Mouse (Mus musculus): ENCODE measurements around the gene Hmg20b.
A peak's percentile ranks its signal among the peaks of the same experiment; 100 is the strongest.

The Hmg20b gene

DNA sequence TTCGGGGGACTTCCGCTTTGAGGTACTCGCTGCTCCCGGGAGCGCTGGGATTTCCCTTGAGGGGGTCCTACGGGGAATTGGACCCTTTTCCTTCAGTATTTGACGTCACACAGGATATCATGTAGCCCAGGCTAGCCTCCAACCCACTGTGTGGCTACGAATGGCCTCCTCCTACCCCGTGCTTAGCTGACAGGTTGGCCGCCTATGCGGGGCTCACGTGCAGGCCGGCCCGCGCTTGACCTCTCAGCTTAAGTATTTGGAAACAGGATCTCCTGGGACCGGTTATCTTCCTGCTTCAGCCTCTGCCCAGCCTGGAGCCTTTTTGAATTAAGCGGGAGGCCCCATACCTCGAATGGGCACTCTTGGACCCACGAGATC is 34.3 kb upstream of the Hmg20b start:
- TF ChIP-seq GATA4 (IDR thresholded peaks at IDR 0.05; ENCODE audit: insufficient replicate concordance, low read length) = no peak

DNA sequence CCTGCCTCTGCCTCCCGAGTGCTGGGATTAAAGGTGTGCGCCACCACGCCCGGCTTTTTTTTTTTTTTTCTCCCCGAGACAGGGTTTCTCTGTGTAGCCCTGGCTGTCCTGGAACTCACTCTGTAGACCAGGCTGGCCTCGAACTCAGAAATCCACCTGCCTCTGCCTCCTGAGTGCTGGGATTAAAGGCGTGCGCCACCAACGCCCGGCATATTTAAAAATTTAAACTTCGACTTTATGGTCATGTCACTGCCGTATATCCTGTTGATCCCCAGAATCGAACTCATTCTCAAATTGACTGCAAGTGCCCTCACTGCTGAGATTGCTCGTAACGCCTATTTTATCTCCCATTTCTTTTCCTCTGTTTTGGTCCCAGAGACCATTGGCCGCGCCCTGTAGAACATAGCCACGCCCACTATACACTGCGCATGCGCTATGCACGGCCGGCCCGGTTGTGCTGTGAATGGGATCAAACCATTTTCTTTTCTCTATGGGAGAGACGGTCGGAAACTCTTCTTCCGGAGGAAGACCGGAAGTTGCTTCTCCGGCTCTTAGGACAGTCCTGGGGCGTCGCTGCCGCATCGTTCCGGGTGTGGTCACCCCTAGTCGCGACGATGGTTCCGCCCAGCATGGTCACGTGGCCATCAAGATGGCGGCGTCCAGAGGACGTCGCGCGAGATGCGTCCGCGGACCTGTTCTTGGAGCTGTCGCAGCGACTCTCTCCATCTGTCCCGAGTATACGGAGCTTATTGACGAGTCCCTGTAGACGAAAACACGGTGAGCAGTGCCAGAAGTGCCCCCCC is 33.7 kb upstream of the Hmg20b start, which contains the start of the genes Dohh and Gm48551:
TSS of gene Dohh (plus strand) at position 627 of the 803 bp plus-strand sequence.
TSS of gene Gm48551 (plus strand) at position 665 of the 803 bp plus-strand sequence.
- TF ChIP-seq GATA4 (IDR thresholded peaks at IDR 0.05; ENCODE audit: insufficient replicate concordance, low read length) = no peak

DNA sequence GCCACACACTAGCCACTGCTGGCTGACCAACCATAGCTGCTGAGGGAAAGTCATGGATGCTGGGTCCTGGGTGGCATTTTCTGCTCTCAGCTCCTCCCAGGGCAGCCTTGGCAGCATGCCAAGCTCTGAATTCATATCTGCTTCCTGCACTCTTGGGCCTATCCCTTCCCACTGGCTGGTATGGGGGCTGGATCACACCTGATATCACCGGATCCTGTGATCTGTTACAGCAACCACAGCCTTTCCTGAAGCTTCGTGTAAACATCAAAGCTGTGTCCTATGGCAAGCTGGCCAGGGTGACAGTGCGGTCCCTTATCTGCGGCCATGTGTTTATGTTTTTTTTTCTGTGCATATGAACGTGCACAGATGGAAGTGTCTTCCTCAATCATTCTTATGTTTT is 31.8 kb upstream of the Hmg20b start:
- no peak for TF ChIP-seq GATA4 (IDR thresholded peaks at IDR 0.05; ENCODE audit: insufficient replicate concordance, low read length)

DNA sequence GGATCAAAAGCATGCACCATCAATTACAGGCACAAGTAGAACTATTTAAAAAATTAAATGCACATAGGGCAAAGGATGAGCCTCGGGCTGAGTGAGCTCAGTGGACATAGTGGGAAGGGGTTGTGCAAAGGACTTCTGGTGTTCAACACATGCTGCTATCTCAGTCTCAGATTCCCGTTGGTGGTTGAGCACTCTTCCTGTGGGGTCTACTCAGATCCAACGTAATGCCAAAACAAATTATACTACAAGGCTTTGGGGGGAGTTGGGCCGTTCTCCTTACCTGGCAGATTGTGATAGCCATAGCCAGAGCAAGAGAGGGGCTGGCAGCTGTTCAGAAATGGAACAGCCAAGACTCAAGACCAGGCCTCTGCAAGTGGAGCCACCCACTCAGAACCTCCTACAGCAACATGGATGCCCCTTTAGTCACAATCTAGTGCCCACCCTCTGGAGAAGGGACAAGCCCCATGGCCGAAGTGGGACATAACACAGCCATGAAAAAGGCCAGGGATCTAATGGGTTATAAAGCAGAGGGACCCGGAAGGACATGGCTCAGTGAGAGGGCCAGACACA is 29.6 kb upstream of the Hmg20b start:
- TF ChIP-seq GATA4 (IDR thresholded peaks at IDR 0.05; ENCODE audit: insufficient replicate concordance, low read length) = no peak

DNA sequence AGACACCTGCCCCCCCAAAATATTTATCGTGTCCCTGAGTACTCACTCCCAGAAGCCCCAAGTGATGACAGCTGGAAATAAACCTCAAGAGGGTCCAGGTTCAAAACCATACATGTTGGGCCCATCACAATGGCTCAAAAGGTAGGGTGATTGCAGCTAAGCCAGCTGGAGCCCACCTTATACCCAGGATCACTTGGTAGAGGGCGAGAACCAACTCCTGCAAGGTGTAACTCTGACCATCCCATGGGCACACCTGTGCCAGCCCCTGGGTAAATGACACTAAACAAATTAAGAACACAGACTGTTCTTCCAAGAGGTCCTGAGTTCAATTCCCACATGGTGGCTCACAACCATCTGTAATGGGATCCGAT is 28.9 kb upstream of the Hmg20b start:
- TF ChIP-seq GATA4 (IDR thresholded peaks at IDR 0.05; ENCODE audit: insufficient replicate concordance, low read length) = no peak

DNA sequence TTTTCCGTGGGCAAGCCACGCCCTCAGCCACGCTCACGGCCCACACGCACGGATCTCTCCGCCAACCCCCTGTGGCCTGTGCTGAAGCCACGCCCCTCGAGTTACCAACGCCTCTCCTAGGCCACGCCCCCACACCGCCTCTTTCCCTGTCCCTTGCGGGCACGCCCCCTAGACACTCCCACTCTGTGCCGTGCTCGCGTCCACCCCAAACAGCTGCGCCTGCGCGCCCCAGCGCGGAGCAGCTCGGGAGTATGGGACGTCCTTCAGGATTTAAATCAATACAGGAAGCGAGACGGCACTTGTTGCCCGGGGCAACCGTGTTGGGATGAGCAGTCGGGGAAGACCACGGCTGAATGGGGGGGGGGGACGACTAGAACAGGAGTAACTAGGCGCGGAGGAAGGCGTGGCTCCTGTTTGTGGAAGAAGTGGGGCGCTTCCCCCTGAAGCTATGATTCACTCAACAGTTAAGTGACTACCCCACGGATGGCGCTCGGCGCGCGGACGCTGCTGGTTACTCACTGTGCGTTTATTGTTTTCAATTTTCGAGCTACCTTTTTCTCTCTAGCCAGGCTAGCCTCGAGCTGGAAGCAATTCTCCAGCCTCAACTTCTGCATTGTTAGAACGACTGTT is 28.4 kb upstream of the Hmg20b start:
- TF ChIP-seq GATA4 (IDR thresholded peaks at IDR 0.05; ENCODE audit: insufficient replicate concordance, low read length) = peak; percentile 3; the same call in 1 of the 2 replicates

DNA sequence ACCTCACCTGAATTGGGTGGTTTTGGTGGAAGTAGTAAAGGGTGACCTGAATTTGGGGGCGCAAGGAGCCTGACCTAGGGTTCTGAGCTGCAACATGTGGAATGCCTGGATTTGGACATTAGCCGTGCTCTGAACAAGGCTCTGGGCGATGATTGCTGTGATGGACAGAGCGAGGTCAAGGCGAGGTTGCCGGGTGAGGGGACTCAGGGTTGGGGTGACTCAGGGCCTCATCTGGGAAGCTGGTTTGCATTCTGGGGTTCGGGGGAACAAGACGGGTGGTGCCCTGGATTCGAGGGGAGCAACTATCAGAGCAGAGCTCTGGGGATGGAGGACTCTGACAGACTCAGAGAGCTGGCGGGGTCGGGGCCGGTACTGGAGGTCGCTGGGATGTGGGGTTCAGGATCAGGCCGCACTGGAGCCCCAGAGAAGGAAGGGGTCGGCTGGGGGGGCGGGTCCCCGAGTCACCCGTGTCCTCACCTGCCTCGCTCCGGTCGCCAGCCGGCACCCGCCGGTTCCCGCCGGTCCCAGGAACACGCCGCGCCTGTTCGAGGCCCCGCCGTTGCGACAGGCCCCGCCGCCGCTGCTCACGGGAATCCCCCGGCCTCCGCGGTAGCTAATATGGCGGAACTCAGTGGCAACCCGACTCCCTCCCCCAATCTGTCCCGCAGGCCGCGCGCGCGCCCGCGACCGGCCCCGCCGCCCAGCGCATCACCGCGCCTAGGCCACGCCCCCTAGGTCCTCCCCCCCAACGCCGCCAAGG is 27.7 kb upstream of the Hmg20b start, which contains the start of gene Fzr1:
TSS of gene Fzr1 (minus strand) at position 724 of the 760 bp plus-strand sequence.
- 0 out of 2 replicates have a peak, but pooled peaks have one; percentile 45 for TF ChIP-seq GATA4 (IDR thresholded peaks at IDR 0.05; ENCODE audit: insufficient replicate concordance, low read length)

DNA sequence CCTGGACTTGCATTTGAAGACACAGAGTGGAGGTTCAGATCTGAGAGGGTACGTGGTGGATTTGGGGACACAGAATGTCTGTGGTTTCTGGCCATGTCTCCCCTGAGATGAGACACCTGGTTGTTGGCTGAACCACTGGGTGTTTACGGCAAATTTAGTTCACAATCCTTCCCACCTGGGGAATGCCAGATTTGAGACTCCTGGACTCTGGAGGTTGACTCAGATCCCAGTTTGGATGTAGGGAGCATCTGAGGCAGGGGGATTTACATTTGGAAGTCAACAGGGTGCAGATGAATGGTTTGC is 27.0 kb upstream of the Hmg20b start:
- TF ChIP-seq GATA4 (IDR thresholded peaks at IDR 0.05; ENCODE audit: insufficient replicate concordance, low read length) = no peak

DNA sequence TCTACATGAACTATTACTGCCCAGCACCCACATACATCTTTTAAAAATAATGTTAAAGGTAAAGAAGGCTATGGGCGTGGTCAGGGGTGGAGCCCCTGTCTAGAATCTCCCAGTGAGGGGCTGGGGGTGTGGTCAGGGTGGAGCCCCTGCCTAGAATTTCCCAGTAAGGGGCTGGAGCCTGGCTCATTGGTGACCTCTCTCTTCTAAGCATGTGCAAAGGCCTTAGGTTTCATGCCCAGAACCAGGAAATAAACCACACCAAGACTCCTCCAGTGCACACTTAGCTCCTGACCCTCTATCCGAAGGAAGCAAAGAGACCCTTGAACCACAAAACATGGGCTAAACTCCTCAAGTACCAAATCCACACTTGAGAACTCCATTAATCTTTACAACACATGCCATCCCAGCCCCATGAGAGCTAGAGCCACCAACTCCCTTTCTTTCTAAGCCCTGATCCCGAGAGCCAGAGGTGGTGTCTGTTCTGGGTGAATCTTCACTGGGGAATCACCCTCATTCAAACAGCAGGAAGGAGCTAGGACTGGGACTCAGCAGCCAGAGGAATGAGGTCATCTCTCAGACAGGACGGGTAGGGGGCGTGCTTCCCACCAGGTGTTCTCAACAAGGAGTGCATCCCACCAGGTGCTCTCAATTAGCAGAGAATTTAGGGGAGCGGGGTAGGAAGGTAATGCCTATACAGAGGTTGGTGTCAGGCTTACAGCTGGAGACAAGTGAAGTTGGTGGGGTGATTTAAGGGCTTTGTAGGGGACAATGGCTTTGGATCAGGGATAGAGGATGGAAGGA is 26.5 kb upstream of the Hmg20b start:
- no peak for TF ChIP-seq GATA4 (IDR thresholded peaks at IDR 0.05; ENCODE audit: insufficient replicate concordance, low read length)

DNA sequence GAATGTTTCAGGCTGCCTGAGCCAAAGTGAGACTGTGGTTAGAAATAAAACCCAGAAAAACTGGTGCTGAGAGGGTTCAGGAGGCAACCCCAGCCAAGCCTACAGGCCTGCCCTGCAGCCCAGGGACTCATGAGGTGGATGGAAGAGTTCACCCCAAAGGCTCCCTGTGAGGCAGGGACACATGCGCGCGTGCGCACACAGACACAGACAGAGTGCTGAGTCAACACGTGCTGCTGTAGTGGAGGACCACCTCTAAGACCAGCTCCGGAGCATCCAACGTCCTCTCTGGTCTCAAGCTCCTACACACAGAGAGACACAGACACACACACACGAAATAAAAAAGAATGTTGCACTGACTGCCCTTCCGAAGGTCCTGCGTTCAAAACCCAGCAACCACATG is 25.0 kb upstream of the Hmg20b start:
- no peak for TF ChIP-seq GATA4 (IDR thresholded peaks at IDR 0.05; ENCODE audit: insufficient replicate concordance, low read length)

DNA sequence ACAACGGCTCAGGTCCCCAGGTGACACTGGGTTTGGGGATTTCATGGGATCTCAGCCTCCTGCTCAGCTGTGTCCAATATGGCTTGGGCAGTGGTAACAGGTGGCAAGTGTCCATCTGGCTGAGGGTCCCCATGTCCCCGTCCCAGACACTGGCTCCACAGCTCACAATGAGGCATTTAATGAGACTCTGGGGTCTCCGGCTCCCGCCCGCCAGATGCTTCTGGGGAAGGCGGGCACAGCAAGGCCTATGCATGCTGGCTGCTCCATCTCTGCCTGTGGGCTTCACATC is 16.9 kb upstream of the Hmg20b start:
- TF ChIP-seq GATA4 (IDR thresholded peaks at IDR 0.05; ENCODE audit: insufficient replicate concordance, low read length) = no peak

DNA sequence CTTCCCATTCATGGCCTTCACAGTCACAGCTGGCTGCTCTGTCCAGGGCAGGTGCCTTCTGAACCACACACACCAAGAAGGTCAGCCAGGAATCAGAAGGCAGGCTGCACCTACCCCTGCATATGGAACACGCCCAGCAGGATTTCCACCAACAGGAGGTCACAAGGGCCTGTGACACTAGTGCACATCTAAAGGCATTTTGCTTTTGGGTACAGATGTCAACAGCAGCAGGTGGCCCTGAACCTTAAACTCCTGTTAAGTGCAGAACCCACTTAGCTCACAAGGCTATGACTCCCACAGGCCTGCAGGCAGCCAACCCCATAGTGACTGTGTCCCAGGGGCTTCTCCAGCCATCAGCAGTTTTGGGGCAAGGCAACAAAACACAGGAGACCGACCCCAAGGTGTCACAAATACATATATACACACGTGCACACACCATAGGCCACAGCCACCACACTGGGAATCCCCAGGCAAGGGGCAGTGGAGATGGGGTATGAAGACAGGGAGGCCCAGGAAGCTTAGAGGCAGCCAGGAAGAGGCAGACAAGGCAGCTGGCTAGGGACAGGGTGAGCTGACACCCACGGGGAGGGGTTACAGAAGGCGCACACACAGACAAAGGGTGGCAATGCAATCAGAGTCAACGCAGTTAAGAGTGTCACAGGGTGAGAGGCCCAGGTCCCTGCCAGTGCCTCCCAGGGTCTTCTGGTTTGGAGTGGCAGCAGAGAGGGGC is 16.4 kb upstream of the Hmg20b start:
- TF ChIP-seq GATA4 (IDR thresholded peaks at IDR 0.05; ENCODE audit: insufficient replicate concordance, low read length) = no peak

DNA sequence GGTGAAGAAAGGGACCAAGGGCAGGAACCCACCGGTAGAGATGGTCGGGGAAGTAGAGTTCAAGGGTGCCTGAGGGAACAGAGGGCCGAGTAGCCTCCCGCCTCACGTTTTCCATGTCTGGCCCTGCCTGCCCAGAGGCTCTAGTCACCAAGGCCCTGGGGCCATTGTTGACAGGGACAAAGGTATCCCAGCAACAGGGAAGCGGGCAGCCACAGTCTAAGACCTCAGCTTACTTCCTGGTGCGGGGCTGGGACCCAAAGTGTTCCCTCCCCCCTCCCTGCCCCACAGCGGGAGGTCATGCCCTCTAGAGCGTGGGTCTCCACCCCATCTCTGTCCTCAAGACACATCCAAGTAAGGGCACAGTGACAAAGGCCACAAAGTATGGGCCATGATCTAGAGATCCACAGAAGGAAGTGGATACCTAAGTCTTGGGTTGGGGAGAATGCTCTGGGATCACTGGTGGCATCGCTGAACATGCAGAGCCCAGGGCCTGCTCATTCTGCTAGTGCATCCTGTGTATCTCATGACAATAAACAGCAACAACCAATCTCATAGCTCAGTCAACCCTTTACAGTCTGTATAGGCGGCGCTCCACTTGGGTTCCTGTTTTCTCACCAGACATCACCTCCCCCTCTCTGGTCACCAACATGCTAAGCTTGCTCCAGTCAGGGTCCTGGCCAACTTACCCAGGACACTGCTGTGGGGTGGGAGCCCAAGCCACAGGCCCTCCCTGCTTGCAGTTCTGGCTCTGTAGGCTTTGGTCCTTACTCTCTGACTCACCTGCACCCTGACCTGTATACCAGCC is 15.6 kb upstream of the Hmg20b start, which contains the start of gene 4930404N11Rik:
TSS of gene 4930404N11Rik (minus strand) at position 145 of the 805 bp plus-strand sequence.
- TF ChIP-seq GATA4 (IDR thresholded peaks at IDR 0.05; ENCODE audit: insufficient replicate concordance, low read length) = no peak
